Mouse (Mus musculus) MEL-GATA-1-ER (cell line): Measurements from ENCODE around the gene Snrnp35.
"Not testable (repeated sequence)": the region's sequence is repeated elsewhere in the genome, so short reads cannot be mapped to it uniquely, and the experiment has no call there.

ENCODE experiments used
- DNase-seq: peaks from one replicate; pipeline ENCODE4 v3.0.0-alpha.2; 2012; ENCODE audit warnings: low read depth; ENCODE audit errors: extremely low read depth

Snrnp35 gene

DNA sequence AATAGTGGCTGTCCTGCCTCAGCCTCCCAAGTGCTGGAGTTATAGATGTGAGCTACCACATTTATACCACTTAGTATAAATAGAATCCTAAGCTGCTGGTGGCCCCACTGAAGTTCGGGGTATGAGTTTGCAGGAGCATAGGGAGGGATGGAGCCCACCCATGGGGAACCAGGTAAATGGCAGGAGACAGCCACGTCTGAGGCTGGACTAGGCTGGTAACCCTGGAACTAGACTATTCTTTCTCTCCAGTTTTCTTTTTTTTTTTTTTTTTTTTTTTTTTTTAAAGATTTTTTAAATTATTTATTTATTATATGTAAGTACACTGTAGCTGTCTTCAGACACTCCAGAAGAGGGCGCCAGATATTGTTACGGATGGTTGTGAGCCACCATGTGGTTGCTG lies 17.1 kb downstream of the Snrnp35 start:
- DNase-seq = not testable (repeated sequence)

DNA sequence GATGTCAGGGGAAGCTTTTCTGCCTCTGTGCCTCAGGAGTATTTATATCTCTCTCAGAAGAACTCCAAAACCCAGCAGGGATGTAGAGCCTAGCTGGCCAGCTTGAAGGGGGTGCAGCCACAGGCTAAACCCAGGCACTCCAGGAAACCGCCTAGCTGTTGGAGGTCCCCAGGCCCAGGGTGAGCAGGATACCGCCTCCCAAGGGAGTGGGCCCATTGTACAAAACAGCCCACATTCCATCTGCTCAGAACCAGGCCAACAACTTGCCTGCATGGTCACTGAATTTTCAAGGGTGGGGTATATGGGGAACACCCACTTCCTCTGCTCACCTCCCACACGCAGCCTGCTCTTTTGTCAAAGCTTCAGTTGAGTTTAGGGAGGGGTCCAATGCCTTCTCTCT lies 17.6 kb downstream of the Snrnp35 start:
- DNase-seq = no peak

DNA sequence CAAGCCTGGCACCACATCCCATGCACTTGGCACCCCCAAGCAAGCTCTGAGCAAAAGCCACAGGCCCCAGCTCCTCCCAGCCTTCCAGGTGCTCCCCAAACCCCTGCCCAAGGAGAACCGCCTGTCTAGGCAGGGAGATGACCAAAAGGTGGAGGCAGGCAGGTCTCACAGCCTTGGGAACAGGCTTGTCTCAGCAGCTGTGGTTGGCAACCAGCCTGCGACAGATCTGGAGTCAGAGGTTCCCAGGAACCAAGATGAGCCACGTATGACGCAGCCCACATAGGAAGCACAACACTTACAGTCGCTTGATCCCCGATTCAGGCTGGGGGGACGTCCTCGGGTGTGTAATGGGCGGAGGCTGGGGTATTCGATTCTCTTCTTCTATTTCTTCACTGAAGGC lies 18.6 kb downstream of the Snrnp35 start:
- DNase-seq = no peak

DNA sequence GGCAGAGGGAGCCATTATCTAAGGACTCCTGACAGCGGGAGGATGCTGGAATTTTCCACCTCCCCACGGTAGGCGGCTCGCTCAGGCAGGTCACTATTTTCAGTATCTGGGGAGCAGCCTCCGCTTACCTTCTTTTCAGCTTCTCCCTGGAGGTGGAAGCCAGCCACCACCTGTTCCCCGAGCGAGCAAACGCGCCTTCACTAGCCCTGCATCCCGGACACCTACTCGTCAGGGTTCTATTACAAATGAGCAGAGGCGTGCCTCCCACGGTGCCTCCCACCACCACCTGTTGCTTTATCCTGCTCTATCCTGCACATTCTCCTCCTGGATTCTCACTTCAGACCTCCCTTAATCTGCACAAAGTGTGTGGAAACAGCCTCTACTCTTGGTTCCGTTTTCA lies 20.8 kb downstream of the Snrnp35 start:
- DNase-seq = no peak

DNA sequence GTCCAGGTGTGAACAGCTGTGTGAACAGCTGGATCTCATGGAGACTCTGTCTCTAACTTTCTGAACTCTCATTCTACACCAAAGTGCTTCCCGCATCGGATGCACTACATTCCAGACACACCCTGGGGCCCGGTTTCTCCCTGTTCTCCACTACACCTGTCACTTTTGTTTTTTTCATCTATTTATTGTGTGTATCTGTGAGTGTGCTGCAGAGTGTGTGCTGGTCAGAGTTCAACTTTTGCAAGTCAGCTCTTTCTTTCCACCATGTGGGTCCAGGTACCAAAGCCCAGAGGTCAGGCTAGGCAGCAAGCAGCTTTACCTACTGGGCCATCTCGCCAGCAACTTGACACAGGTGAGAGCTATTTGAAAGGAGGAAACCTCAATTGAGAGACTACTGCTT lies 22.3 kb downstream of the Snrnp35 start:
- DNase-seq = no peak

DNA sequence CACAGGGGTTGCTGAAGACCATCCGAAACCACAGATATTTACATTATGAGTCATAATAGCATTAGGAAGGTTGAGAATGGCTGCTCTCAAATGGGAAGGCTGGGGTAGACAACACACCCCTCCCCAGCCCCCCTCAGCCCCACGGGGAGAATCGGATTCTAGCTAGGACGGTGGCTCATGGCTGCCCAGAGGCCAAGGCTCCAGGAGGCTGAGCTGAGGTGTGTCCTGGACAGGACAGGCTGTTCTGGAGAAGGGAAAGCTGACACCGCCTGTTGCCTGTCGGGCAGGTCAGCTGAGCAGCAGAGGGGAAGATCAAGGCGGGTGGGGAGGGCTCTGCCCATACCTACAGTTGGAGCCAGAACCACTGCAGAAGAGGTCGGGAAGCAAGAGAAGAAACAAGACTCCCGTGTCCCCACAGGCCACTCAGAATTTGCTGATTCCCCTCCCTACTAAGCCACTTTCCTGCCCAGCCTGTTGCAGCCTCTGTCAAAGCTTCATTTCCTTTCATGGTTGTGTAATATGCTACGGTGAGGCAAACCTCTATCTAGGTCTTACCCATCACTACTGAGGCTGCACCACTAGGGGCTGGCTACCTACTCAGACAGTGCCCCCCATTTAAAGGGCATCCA lies 23.9 kb downstream of the Snrnp35 start:
- no peak for DNase-seq

DNA sequence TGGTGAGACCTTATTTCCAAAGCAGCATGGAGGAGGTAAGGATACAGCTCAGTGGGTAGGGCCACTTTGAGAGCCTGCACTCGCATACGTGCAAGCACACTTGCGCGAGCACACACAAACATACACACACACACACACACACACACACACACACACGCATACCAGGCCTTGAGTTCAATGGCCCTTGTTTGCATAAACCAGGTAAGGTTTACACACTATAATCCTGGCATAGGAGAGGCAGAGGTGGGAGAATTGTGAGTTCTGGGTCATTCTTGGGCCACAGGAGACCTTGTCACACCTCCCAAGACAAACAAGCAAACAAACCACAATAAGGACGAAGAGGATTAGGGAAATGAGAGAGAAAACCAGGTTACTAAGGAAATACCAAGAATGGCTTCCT lies 26.3 kb downstream of the Snrnp35 start:
- DNase-seq = no peak

DNA sequence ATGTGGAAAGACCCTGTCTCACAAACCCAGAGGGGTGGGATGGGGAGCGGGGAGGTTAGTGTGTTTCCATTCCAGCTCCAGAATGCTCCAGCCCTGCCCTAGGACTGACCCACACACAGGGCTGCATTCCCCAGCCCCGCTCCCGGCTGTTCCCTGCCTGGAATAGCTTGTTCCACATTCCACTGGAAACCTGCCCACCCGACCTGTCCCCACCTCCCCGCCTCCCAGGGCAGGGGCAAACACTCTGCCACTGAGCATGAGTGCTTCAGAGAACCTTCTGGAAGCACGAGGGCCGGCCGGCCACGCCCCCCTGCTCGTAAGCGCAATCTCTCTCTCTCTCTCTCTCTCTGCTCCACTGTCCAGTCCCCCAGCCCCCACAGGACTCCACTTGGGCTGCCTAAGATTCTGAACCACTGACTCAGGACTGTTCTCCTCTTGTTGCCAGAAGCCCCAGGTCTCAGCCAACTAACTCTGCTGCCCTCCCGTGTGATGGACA lies 26.9 kb downstream of the Snrnp35 start:
- DNase-seq = no peak

DNA sequence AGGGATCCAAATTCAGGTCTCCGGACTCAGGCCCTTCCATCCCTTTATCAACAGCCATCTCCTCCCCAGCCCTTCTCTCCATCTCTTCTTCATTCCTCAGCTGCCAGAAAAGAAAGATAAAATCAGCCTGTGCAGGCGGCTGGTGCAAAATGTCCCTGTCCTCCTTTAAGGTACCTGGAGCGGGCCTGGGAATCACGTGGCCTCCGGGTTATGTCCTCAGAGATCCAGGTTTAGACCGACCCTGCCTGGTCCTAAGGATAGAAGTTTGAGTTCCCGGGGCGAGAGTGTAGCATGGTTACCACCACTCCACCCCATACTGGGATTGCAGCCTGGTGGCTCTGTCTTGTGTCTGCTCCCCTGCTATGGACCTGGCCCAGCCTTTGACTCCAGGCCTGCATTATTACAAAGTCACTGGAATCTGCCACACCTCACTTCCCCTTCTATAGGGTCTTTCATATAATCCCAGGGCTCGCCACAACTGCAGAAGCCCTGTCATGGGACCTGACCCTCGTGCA lies 27.7 kb downstream of the Snrnp35 start:
- DNase-seq = no peak

DNA sequence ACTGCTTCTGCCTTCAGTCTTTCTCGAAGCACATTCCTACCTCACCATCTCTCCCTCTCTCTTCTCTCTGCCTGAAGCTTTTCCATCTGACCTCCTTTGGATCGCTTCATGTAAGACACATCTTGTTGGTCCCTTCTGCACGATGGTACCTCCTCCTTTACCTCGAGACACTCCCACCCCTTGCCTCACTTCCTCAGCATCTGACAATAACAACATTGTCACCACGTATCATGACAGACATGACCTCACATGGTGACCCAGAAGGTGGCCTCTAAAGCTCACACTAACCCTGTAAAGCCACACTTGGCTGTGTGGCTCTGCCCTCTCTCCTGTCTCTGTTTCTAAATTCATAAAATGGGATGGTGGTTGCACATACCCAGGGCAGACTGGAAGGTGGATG lies 32.9 kb downstream of the Snrnp35 start:
- no peak for DNase-seq

DNA sequence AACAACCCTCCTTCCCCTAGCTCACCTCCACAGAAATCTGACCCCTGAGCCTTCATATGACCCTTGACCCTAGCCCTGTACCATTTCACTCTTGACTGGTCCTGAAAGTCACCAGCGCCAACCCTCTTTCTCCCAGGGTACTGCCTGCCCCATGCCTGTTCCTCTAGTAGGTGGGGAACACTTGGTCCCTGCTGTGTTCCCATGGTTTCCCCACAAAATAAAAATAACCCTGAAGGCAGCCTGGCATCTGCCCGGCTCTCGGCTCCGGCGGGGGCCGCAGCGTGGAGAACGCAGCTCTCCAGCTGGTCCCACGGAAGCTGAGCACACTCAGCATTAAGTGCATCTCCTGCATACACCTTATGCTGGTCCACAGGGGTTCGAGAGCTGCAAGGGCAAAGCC lies 35.7 kb downstream of the Snrnp35 start:
- DNase-seq = no peak

DNA sequence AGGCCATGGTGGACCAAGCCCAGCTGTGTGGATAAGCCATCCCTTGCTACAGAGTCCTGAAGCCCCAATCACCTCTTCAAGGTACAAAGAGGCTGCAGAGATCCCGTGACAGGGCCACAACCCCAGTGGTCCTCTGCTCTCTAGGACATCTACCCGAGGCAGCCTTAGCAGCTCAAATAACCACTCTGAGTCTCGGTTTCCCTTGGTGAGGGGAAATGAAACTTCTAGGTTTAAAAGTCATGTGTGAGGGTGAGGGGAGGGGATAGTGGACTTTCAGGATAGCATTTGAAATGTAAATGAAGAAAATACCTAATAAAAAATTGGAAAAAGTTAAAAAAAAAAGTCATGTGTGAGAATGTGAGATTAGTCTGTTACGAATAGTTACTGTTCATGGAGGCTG lies 38.7 kb downstream of the Snrnp35 start:
- DNase-seq = no peak

DNA sequence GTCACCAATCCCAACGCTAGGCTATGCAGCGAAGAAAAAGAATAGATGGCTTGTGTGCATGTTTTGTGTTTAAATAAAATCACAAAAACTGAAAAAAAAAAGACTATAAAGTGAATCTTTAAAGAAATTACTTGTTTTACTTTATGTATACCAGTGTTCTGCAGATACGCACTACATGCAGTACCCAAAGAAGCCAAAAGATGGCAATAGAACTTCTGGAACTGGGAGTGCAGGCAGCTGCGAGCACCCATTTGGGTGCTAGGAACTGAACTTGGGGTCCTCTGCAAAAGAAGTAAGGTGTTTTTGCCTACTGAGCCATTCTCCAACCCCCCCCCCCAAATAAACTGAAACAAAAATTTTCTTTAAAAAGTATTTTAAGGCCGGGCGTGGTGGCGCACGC lies 40.1 kb downstream of the Snrnp35 start:
- no peak for DNase-seq

DNA sequence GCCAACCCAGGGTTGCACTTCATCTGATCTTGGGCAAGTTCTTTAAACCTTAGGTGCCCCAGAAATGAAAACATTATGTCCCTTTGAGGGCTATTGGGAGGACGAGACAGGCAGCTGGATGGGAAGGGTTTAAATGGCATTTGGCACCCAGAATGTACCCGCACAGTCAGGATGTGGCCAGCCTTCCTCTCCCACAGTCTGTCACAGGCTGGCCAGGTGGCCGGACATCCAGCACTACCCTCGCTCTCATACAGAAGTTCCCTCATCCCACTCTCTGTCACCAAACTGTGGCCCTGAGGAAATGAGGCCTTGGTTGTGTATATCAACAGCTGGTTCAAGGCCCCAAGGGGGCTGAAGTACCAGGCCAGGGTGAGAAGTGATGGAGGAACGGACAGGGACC lies 42.0 kb downstream of the Snrnp35 start:
- no peak for DNase-seq

DNA sequence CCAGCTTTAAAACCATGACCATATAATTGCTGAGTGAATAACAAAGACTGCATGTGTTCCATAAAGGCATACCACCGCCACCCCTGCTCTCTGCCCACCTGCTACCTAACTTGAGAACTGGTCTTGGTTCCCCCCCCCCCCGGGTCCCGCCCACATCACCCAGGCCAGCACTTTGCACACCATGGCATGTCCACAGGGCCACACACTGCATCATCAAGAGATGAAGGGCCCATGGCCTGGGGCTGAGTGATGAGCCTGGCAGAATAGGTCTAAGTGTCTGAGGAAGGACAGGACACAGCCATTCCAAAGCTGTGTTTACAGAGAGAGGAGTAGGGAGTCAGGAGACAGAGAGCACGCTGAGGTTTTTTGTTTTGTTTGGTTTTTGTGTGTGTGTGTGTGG lies 45.4 kb downstream of the Snrnp35 start:
- DNase-seq = no peak

DNA sequence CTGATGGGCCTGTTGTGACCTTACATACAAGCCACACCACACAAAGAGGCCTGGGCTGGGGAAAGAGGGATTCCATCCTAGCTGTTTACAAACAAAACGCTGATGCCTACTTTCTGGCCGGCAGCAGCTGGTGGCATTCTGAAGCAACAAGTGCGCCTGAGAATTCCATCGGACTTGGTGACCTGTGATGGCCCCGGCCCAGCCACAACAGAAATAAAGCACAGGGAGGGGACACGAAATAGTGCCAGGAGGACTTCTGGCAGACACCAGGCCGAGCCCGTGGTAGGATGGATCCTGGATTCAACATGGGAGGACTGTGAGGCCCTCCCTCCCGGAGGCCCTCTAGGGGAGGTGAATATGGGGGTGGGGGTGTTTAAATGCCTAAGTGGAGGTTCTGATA lies 45.9 kb downstream of the Snrnp35 start:
- no peak for DNase-seq

DNA sequence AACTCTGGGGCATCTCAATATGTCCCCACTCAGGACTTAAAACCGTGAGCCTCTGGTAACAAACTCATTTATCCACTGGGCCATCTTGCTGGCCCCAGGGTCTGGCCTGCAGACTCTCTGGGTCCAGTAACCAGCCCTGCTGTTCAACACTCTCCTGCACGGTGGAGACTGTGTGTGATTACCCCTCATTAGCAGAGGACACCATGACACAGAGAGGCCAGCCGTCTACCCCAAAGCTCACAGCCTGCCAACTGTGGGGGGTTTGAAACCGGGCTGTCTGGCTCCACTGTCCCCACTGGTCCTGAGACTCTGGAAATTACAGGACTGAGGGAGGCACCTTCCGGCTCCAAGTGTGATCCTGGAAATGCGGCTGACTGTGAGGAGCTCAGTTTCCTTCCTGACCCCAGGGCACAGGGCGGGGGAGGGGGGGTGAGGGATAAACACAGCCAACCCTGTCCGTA lies 46.3 kb downstream of the Snrnp35 start:
- DNase-seq = no peak

DNA sequence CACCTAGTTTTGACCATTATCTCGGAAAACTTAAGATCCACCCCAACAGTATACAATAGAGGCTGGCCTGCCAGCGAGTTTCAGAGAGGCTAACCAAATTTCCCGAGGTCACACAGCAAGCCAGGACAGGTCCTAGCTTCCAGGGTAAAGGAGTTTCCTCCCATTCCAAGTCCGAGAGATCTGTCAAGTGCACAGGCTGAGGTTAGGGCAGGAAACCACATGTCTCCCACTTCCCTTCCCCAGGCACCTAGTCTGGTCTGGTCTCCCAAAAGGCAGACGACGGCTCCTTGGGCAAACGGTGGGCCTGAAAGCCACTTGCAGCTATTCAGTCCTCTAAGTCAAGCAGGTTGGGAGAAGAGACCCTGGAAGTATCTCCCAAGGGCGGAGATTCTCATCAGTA lies 46.8 kb downstream of the Snrnp35 start:
- DNase-seq = no peak

DNA sequence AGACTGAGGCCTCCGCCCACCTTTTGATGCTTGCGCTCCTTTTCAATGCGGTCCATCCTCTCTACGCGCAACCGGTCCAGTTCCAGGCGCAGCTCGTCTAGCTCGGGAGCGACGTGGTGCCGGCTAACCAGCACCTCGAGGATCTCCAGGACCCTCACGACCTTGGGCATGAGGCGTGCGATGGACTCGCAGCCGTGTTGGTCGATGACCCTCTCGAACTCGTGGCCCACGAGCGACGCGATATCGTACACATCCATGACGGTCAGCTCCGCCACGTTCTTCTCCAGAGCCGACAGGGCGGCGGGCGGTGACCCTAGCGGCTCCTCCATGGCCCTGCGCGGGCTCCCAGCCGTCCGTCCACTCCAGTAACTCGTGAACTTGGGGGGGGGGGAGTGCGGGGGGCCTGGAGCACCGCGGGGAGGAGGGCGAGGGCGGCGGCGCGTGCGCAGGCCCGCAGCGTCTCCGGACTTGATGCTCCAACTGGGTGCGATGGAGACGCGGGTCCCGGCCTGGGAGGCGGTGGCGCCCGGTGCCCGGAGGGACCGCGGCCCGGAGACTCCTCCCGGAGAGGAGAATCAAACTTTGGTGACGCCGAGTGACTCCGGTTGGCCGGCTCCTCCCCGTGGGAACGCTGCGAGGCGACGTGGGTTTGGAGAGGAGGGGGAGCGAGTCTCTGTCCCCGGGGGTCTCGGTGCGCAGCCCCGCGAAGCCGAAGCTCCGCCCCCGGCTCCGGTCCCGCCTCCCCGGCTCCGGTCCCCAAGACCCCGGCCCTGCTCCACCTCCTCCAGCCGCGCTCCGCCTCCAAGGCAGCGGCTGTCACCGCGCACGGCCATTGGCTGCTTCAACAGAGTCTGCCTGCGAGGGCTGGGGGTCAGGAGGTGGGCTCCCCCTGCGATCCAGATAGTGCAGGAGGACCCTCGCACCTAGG lies 48.0 kb downstream of the Snrnp35 start, which contains the start of gene Rilpl1:
TSS of gene Rilpl1 (minus strand) at position 737 of the 928 bp plus-strand sequence.
- DNase-seq = no peak

DNA sequence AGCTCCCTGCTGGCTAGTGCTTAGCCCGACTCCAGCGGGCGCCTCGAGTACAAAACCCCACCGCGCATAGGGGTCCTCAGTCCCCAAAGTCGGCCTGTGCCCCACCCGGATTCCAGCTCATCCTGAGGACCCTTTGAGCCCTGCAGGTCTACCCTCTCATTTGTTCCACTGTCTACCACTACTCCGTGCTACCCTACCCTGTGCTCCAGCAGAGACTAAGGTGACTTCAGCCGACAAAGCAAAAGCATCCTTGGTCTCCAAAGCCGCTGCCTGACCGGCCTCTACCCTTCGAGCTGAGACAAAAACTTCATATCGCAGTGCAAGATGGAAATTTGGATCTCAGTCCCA lies 48.6 kb downstream of the Snrnp35 start:
- no peak for DNase-seq

DNA sequence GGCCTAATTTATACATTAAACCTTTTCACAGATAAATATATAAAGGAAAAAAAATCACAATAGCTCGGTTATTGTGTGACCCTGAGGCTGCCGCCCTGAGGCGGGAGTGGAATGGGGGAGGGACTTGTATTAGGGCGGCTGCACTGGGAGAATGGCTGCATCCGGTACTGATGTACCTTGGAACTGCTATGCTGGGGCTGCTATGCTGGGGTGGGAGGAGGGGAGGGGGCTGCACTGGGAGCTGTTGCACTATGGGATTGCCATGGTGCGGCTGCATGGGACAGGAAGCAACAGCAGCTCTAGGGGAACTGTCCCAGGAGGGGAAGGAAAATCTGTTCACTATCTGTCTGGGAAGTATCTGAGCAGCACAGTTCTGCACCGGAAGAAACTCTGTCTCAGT lies 49.5 kb downstream of the Snrnp35 start:
- no peak for DNase-seq

DNA sequence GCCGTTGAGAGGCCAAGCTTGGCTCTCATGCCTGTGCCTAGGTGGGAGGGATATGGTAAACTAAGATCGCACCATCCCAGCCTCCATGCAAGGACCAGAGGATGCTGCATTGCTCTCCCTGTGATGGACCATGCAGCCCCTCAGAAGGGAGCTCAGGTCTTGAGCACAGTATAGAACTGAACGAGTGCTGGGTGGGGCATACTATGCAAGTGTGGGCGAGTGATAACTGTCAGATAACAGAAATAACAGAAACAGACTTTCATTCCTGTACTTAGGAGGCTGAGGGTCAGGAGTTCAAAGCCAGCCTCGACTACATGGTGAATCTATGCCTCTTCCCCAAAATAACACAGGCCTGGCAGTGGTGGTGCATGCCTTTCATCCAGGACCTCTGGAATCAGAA lies 52.1 kb downstream of the Snrnp35 start:
- no peak for DNase-seq

DNA sequence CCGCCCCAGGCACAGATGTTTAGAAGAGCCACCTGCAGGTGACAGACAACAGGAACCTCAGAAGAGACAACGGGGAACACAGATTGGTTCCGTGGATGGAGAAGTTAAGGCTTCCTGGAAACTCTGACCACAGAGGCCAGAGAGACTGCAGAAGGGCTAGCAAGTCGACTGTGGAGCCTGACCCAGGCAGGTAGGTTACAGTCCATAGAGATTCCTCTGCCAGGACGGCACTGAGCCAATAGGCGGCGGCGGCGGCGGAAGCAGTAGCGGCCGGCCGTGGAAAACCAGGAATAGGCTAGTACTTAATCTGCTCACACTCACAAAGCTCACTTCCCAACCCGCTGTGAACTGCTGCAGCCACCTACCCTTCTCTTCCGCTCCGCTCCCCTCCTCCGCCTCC lies 53.8 kb downstream of the Snrnp35 start:
- DNase-seq = no peak
